Mouse (Mus musculus) layer of hippocampus, postnatal 36 days (tissue): Measurements from ENCODE around the gene Slc26a9. TPM values are rescaled to one million over a fixed set of nuclear protein-coding genes. Genes with fewer than 3 reads are reported as not detected.

ENCODE experiments used
- DNase-seq, 2 experiments: peaks; one replicate each; pipeline ENCODE4 v3.0.0; 2022
- total RNA-seq, 2 experiments: library from RNA; stranded (reverse); gene quantifications; 2 replicates each; pipeline ENCODE4 v1.2.3; 2021

Slc26a9 gene
- total RNA-seq, 2 experiments from 2014 or later = 0.12 to 0.15 TPM

DNA sequence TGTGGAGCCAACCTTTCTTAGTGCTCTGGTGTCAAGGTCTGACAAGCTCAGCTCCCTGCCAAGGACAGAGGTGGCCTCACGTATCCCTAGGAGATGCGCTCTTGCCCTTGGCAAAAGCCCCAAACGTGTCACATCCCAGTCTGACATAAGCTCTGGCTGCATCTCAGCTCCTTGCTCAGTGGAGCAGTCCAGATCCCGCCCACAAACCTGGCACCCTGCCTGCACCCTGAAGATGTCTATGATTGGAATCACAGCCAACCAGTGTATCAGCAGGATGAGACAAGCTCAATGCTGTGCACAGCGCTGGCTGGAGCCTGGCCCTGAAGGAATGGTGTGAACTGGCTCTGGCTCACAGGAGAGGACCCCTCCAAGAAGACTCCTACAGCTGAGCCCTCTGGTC is 6.6 kb upstream of the Slc26a9 start:
- DNase-seq = peak; percentile 81 to 83

DNA sequence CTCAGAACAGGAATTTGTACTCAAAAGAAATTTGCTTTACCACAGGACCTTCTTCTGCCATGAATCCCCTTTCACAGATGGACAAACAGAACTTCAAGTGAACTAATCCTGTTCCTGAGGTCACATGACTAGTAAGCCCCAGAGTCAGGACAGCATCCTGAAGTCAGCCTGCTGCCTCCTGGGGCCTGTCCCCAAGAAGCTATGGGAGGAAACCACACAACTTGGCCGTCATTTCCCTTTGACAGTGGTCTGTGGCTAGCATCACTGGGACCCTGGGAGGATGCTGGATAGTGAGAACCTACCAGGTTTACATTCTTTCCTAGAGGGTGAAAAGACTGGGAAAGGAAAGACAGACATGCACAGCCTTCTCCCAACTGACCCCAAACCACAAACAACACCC is 5.1 kb upstream of the Slc26a9 start:
- no peak for DNase-seq

- no peak for DNase-seq
Measured at GRCm38 (mm10) chr1:131739481-131740160, 4.2 kb upstream of the Slc26a9 start.

DNA sequence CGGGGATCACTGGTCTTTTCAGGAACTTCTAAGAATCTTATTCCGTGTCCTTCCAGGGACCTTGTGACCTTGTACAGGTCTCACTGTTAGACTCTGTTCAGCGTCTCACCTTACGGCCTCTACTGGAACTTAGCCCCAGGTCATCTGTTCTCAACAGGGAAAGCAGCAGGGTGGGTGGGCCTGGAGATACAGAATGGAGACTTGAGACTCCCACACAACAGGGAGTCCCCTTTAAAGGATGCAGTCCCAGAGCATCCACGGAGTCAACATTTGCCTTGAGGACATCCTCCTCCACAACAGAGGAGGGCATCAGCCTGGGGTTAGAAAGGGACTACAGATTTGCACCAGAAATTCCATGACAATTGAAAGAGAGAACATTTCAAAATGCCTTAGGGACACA is 1.6 kb downstream of the Slc26a9 start:
- DNase-seq = no peak

- DNase-seq = no peak
Measured at GRCm38 (mm10) chr1:131747761-131748160, 3.9 kb downstream of the Slc26a9 start.

DNA sequence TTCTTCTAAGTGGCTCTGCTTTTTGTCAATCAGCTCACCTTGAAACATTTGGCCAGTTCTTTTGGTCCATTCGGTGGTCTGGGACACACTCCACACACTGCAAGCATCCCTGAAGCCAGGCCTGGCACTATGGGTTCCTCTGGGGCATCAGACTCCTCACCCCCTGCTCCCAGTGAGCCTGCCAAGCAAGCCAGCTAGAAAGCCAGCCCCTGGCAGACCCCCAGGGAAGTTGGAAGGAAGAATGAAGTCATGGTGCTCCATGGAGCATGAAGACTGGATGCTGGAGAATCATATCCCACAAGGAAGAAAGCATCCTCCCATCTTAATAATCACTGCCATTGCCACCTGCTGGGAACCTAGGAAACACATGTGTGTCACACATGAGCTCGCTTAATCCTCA is 4.8 kb downstream of the Slc26a9 start:
- no peak for DNase-seq

GRCm38 (mm10) chr1:131749706-131750545 is 6.1 kb downstream of the Slc26a9 start:
- no peak for DNase-seq

- no peak for DNase-seq
Measured at GRCm38 (mm10) chr1:131751181-131751890, 7.5 kb downstream of the Slc26a9 start.

GRCm38 (mm10) chr1:131751891-131752311 is 8.1 kb downstream of the Slc26a9 start:
- peak in 1 of 2 experiments; percentile 16 for DNase-seq

- no peak for DNase-seq
Measured at GRCm38 (mm10) chr1:131754212-131754829, 10.5 kb downstream of the Slc26a9 start.

DNA sequence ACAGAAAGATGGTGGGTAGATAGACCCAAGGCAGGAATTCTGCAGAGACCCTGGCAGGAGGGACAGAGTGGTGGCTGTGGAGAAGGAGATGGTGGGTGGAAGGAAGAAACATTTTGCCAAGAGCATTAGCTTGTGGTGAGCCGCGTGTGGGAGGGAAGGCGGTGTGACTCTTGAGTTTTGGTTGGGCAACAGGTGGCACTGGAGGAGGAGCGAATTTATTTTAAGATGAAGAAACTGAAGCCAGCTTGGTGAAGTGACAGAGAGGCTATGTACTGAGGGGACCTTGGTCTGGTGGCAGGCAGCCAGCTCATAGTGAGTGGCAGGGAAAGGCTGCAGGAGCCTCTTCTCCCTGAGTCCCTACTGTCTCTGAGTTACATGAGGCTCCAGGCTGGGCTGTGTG is 11.1 kb downstream of the Slc26a9 start:
- DNase-seq = peak in 1 of 2 experiments; percentile 17

GRCm38 (mm10) chr1:131757211-131757610 is 13.4 kb downstream of the Slc26a9 start:
- DNase-seq = no peak

GRCm38 (mm10) chr1:131758796-131759195 is 15.0 kb downstream of the Slc26a9 start:
- DNase-seq = no peak

GRCm38 (mm10) chr1:131759667-131760427 is 16.0 kb downstream of the Slc26a9 start:
- no peak for DNase-seq

DNA sequence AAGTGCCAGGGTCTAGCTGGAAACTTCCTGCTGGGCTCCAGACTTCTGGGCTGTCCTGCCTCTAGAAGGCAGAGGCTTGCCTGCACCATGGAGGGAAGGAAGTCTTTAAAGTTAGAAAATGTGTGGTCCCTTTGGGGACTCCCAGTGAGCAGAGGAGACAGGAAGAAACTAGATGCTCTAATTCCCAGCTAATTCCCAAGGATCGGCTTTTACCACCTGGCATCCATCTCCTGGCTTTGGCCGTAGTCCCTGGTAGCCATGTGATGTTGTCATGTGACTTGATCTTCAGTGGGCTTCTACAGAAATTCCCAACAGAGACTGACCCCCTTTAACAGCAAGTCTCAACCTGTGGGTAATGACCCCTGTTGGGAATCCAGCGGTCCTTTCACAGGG is 16.6 kb downstream of the Slc26a9 start:
- no peak for DNase-seq

- no peak for DNase-seq
Measured at GRCm38 (mm10) chr1:131761079-131761831, 17.4 kb downstream of the Slc26a9 start.

GRCm38 (mm10) chr1:131763683-131764082 is 19.9 kb downstream of the Slc26a9 start:
- no peak for DNase-seq

GRCm38 (mm10) chr1:131764581-131765338 is 20.9 kb downstream of the Slc26a9 start:
- no peak for DNase-seq

DNA sequence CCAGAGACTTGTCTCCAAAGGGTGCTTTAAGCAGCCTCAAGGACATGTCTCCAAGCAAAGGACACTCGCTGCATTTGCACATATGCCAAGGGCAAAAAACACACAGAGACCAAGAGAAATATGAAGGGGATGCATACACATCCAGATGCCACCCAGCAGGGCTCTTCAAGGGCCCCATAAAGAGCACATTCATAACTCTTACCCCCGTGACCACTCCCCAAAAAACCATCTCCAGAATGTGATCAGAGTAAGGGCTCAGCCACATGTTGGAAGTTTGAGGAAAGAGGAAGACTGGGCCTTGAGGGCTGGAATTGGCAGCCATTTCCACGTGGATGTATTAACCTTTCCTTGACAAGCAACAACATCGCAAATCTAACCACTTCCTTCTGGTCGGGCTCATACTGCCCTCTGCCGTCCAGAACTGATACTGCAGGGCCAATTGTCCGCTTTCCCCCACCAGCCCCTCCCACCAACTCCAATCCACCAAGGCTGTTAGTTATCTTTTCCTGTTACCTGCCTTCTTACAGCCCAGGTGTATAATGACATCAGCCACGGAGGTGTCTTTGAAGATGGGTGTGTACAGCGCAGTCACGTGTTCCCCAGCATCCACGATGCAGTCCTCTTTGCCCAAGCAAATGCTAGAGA is 21.7 kb downstream of the Slc26a9 start:
- peak; percentile 78 to 85 for DNase-seq

GRCm38 (mm10) chr1:131769296-131769695 is 25.5 kb downstream of the Slc26a9 start:
- no peak for DNase-seq
